Mouse (Mus musculus) embryo, embryonic 11 days (tissue): ENCODE measurements around the gene 3300002I08Rik.
A peak's percentile ranks its signal among the peaks of the same experiment; 100 is the strongest.
"Not testable (repeated sequence)": the region's sequence is repeated elsewhere in the genome, so short reads cannot be mapped to it uniquely, and the experiment has no call there.

Experiments used
- DNase-seq: peaks from one replicate; pipeline ENCODE4 v3.0.0-alpha.2; 2015

Gene 3300002I08Rik

DNA sequence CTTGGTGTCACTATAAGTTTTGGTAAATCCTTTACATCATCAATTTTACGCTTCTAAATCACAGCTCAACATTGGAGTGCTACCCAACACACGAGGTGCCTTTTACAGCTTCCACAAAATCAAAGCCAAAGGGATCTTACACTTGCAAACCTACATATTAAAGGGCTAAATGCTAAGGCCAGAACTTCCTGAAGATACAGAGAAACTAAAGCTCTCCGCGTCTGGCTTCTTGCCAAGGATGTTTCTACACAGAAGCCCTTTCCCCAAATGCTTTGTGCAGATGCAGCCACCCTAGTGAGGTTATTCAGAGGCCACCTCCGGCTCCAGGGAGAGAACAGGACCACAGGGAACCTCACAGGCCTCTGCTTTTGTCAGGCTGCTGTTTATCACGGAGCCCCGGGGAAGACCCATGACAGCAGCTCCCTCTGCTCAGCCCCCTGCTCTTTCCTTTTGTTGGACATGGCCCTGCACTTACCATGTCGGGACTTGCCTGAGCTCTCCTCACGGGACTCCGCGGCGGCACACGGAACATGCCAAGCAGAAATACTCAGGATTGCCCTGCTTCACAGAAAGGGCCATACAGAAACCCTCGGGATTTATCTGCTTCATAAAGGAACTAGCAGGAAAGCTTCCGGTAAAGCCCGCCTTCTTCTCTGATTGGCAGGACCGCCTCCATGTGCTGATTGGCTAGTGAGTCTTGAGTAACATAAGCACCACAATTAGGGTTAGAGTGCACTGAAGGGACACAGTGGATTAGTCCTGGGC lies at the start of gene 3300002I08Rik:
Gene 3300002I08Rik, minus strand, starts transcription at position 653 of the 765 bp plus-strand sequence.
- DNase-seq = peak; percentile 90

DNA sequence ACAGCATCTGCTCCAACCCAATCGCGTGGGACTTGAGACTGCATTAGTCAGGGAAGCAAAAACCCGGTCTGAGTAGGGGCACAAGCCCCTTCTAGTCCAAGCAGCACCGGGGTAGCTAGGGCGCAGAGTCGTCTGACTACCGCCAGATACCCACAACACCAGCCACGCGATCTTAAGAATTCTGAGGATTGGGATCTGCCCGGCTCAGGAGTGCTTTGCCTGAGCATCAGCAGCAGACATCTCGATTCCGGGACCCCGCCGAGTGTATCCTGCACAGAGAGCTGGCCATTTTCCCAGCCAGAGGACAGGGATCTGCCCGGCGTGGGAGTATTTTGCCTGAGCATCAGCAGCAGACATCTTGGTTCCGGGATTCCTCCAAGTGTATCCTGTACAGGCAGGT lies 49.6 kb upstream of the 3300002I08Rik start:
- not testable (repeated sequence) for DNase-seq

DNA sequence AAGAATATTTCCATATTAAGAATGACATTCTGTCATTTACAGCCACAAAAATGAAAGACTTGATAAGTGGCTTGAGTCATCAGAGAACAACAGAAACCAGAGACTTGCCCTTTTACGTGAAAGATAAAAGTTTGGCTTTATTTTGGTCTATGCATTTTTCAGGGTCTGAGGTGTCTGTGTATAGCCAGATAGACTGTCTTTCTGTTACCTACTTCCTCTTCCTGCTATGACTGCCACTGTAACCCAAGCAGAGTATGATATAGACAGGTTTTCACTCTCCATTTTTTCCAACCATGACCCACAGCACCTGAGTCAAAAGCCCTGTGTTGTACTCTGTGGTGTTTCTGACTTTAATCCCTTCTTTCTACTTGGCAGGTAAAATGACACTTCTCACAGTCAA lies 27.6 kb upstream of the 3300002I08Rik start:
- DNase-seq = no peak

DNA sequence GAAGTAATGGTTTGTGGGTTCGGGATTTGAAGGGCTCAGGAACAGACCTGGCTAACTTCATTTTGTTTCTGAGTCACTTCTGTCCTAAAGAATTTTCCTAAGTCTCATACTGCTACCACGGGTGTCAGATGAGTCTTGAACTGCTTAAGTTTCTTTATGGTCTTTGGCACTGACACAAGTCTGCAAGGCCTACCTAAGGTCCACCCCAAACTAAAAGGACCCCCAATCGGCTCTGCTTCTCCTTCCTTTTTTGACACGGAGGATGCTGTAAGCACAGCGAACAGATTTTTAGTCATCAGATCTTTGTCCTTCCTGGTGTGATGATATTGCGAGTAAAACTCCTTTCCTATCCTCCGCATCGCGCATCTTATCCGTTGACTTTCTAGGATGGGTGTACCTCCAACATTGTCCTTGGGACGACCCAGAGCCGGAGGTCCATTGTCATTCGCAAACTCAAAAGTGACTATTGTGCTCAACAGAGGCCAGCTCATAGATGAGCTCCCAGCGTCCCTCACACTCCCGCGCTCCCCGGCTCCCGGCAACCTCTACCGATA lies 23.1 kb upstream of the 3300002I08Rik start:
- DNase-seq = not testable (repeated sequence)

DNA sequence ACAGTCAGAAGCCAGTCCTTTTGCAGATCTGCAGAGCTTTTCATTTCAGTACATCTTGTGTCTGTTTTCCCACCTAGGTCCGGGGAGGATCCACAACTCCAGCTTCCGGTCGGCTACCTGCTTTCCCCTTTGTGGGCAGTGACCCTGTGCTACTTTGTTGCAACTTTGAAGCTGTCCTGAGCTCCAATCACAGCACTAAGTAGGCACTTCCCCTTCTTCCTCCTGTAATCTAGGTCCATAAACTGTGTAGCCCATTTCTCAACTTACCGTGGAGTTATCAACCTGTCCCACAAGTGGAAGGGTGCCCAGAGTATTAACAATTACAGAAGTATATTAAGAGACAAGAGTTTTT lies 289 bp upstream of the 3300002I08Rik start:
- DNase-seq = no peak

- not testable (repeated sequence) for DNase-seq
Observed at GRCm38 (mm10) chr2:150357136-150357535, 5.4 kb downstream of the 3300002I08Rik start.

GRCm38 (mm10) chr2:150323402-150323801 lies 39.2 kb downstream of the 3300002I08Rik start, which contains the start of gene Gm10130:
TSS of gene Gm10130 (plus strand) at chr2:150323702.
- no peak for DNase-seq

- DNase-seq = no peak
Observed at GRCm38 (mm10) chr2:150318973-150319372, 43.6 kb downstream of the 3300002I08Rik start.

- no peak for DNase-seq
Observed at GRCm38 (mm10) chr2:150316140-150316539, 46.4 kb downstream of the 3300002I08Rik start.

- DNase-seq = peak; percentile 91
Observed at GRCm38 (mm10) chr2:150310952-150311884, 51.3 kb downstream of the 3300002I08Rik start.

DNA sequence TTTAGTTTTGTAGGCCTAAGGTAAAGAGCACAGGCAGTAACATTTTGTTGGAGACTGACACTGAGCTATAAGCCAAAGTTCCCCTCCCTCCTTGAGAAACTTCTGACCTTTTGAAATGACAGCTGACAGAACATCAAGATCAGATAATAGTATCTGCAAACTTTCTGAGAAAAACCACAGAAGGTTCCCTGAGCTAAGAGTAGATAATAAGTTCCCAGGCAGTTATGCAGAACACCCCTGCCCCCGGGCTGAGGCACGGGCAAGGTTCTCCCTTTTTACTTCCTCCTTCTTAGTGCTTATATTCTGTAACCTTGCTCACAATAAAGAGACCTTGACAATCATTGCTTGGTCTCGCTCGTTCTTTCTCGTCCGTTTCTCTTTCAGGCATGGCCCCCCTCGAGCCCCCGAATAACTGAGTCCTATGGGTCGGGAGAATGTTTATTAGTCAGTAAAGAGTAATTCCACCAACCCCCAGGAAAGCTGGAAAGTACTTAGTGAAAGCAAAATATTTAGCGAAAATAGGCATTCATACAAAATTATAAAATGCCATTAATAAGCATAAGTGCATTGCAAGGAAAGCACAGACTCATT lies 55.3 kb downstream of the 3300002I08Rik start:
- DNase-seq = no peak

- DNase-seq = no peak
Observed at GRCm38 (mm10) chr2:150299096-150299495, 63.5 kb downstream of the 3300002I08Rik start.

- DNase-seq = no peak
Observed at GRCm38 (mm10) chr2:150293669-150294068, 68.9 kb downstream of the 3300002I08Rik start.
